In the genomic region with DNA sequence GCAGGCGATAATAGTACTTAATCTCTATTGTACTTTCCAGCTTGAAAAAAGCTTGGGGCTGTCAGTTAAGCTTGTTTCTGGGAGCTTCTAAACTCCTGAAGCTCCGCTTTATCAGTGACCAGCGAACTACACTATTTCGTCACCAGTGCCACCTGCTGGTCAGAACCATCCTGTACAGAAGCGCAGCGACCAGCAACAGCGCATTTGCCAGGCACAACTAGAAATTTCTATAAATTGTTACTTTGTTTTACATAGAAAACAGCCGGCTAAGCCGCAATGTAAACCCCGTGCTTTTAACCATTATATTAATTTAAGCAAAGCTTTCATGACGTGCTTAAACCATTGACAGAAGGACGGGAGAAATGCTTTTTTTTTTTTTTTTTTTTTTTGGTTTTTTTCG, we compare ENCODE assay signal across 1 mouse cellular context.
TF ChIP-seq lines count a peak whose summit lies in the region.

No protein-coding gene starts in this region.

TF ChIP-seq in CH12.LX, 34 proteins besides CTCF, POLR2A, EP300 and RAD21 (continued from another document):
- TF ChIP-seq SMC3 (IDR thresholded peaks at IDR 0.05; ENCODE audit: low read depth, low read length) (peak; percentile 91), USF2 (conservative IDR thresholded peaks at IDR 0.05; ENCODE audit: low read depth, low read length) (no peak)
TF ChIP-seq in CH12.LX: peak in this region for 3.
